Mouse (Mus musculus) MEL (cell line): Measurements from ENCODE around the gene Pitpnc1. TPM values are rescaled to one million over a fixed set of nuclear protein-coding genes. Genes with fewer than 3 reads are reported as not detected.
A peak's percentile ranks its signal among the peaks of the same experiment; 100 is the strongest.

ENCODE experiments used
- DNase-seq: peaks from one replicate; pipeline ENCODE4 v3.0.0; 2011; ENCODE audit warnings: low read depth, low spot score
- H3K27ac ChIP-seq: 2 replicates; pipeline ENCODE4 v1.5.1; 2012; ENCODE audit warnings: low read depth, mild to moderate bottlenecking, control low read depth, low read length, moderate library complexity; ENCODE audit not compliant: control insufficient read depth
- H3K27me3 ChIP-seq, 2 experiments: fragments of 150-350 bp in 1 of 2; sonication (generic) in 1 of 2; 2 replicates each; pipeline ENCODE4 v1.6.1; 2012; ENCODE audit warnings: low read length in 2 of 2, mild to moderate bottlenecking in 2 of 2, improper control_type of control experiment in 1 of 2, moderate library complexity in 1 of 2; ENCODE audit not compliant: insufficient read depth in 2 of 2, control insufficient read depth in 1 of 2
- H3K36me3 ChIP-seq, 2 experiments: 2 replicates each; pipeline ENCODE4 v1.6.1; 2012 to 2014; ENCODE audit warnings: low read length in 2 of 2, improper control_type of control experiment in 1 of 2, inconsistent platforms in 1 of 2, mild to moderate bottlenecking in 1 of 2; ENCODE audit not compliant: insufficient read depth in 2 of 2, control insufficient read depth in 1 of 2
- H3K4me1 ChIP-seq, 2 experiments: fragments of 150-350 bp in 1 of 2; sonication (generic) in 1 of 2; 2 replicates each; pipeline ENCODE4 v1.6.1; 2012; ENCODE audit warnings: low read length in 2 of 2, improper control_type of control experiment in 1 of 2, mild to moderate bottlenecking in 1 of 2; ENCODE audit not compliant: insufficient read depth in 2 of 2, control insufficient read depth in 1 of 2
- H3K4me3 ChIP-seq, 2 experiments: fragments of 150-350 bp in 1 of 2; sonication (generic) in 1 of 2; 2 replicates each; pipeline ENCODE4 v1.5.1; 2012; ENCODE audit warnings: low read depth in 2 of 2, low read length in 2 of 2, mild to moderate bottlenecking in 2 of 2, moderate library complexity in 2 of 2, control low read depth in 1 of 2, improper control_type of control experiment in 1 of 2; ENCODE audit not compliant: control insufficient read depth in 1 of 2, insufficient read depth in 1 of 2
- H3K79me2 ChIP-seq: 2 replicates; pipeline ENCODE4 v1.6.1; 2012; ENCODE audit warnings: mild to moderate bottlenecking, low read length, moderate library complexity; ENCODE audit not compliant: control insufficient read depth, poor library complexity, insufficient read depth
- H3K9ac ChIP-seq: 2 replicates; pipeline ENCODE4 v1.6.1; 2012; ENCODE audit warnings: low read depth, mild to moderate bottlenecking, control low read depth, low read length, moderate library complexity; ENCODE audit not compliant: control insufficient read depth, poor library complexity, severe bottlenecking
- H3K9me3 ChIP-seq: fragments of 150-350 bp; sonication (generic); replicated peaks from 2 replicates; pipeline ENCODE4 v1.6.1; 2012; ENCODE audit warnings: mild to moderate bottlenecking, low read length, improper control_type of control experiment, moderate library complexity; ENCODE audit not compliant: insufficient read depth
- BHLHE40 ChIP-seq: IDR thresholded peaks from 2 replicates; pipeline ENCODE4 v1.6.1; 2012; ENCODE audit warnings: low read depth, mild to moderate bottlenecking, inconsistent platforms, low read length, improper control_type of control experiment, borderline replicate concordance
- CHD1 ChIP-seq: IDR thresholded peaks from 2 replicates; pipeline ENCODE4 v1.6.1; 2012; ENCODE audit warnings: low read depth, mild to moderate bottlenecking, inconsistent platforms, low read length, improper control_type of control experiment
- CHD2 ChIP-seq: IDR thresholded peaks from 2 replicates; pipeline ENCODE4 v1.6.1; 2011; ENCODE audit warnings: low read length, improper control_type of control experiment
- CTCF ChIP-seq, 3 experiments: IDR thresholded peaks in 2 of 3; conservative IDR thresholded peaks in 1 of 3; 2 replicates each; pipeline ENCODE4 v1.5.1; 2011 to 2012; ENCODE audit warnings: low read length in 3 of 3, low read depth in 2 of 3, mild to moderate bottlenecking in 2 of 3, improper control_type of control experiment in 1 of 3, inconsistent platforms in 1 of 3, mixed read lengths in 1 of 3, moderate library complexity in 1 of 3; ENCODE audit not compliant: control insufficient read depth in 1 of 3, insufficient read depth in 1 of 3, poor library complexity in 1 of 3, severe bottlenecking in 1 of 3
- ELF1 ChIP-seq: IDR thresholded peaks from 2 replicates; pipeline ENCODE4 v1.6.1; 2014; ENCODE audit warnings: low read depth, mild to moderate bottlenecking, inconsistent platforms, low read length, improper control_type of control experiment, moderate library complexity
- EP300 ChIP-seq, 2 experiments: IDR thresholded peaks; 2 replicates each; pipeline ENCODE4 v1.6.1; 2011; ENCODE audit warnings: improper control_type of control experiment in 2 of 2, low read length in 2 of 2, low read depth in 1 of 2, mild to moderate bottlenecking in 1 of 2
- GATA1 ChIP-seq: IDR thresholded peaks from 2 replicates; pipeline ENCODE4 v1.6.1; 2011; ENCODE audit warnings: low read depth, low read length, improper control_type of control experiment
- HCFC1 ChIP-seq: IDR thresholded peaks from 2 replicates; pipeline ENCODE4 v1.6.1; 2012; ENCODE audit warnings: low read depth, mild to moderate bottlenecking, inconsistent platforms, low read length, improper control_type of control experiment, moderate library complexity
- JUND ChIP-seq: IDR thresholded peaks from 2 replicates; pipeline ENCODE4 v1.6.1; 2011; ENCODE audit warnings: low read depth, mild to moderate bottlenecking, improper control_type of control experiment, low read length
- MAX ChIP-seq: IDR thresholded peaks from 2 replicates; pipeline ENCODE4 v1.6.1; 2011; ENCODE audit warnings: low read length, improper control_type of control experiment
- MAZ ChIP-seq: IDR thresholded peaks from 2 replicates; pipeline ENCODE4 v1.6.1; 2012; ENCODE audit warnings: low read depth, mild to moderate bottlenecking, inconsistent platforms, low read length, improper control_type of control experiment
- MEF2A ChIP-seq: IDR thresholded peaks from 2 replicates; pipeline ENCODE4 v1.6.1; 2014; ENCODE audit warnings: low read depth, mild to moderate bottlenecking, inconsistent platforms, low read length, improper control_type of control experiment; ENCODE audit not compliant: poor library complexity, insufficient replicate concordance, severe bottlenecking; ENCODE audit errors: extremely low read depth
- MYB ChIP-seq: IDR thresholded peaks from 2 replicates; pipeline ENCODE4 v1.6.1; 2011; ENCODE audit warnings: mild to moderate bottlenecking, low read depth, low read length, improper control_type of control experiment
- MYC ChIP-seq: IDR thresholded peaks from 2 replicates; pipeline ENCODE4 v1.6.1; 2011; ENCODE audit warnings: low read depth, mild to moderate bottlenecking, low read length, improper control_type of control experiment, moderate library complexity
- NRF1 ChIP-seq: IDR thresholded peaks from 2 replicates; pipeline ENCODE4 v1.6.1; 2014; ENCODE audit warnings: low read depth, mild to moderate bottlenecking, inconsistent platforms, low read length, improper control_type of control experiment, moderate library complexity; ENCODE audit not compliant: poor library complexity, insufficient read depth, severe bottlenecking
- RCOR1 ChIP-seq: IDR thresholded peaks from 2 replicates; pipeline ENCODE4 v1.6.1; 2012; ENCODE audit warnings: low read depth, mild to moderate bottlenecking, inconsistent platforms, low read length, improper control_type of control experiment
- SMC3 ChIP-seq: IDR thresholded peaks from 2 replicates; pipeline ENCODE4 v1.6.1; 2011; ENCODE audit warnings: low read depth, low read length, improper control_type of control experiment
- TCF12 ChIP-seq: IDR thresholded peaks from 2 replicates; pipeline ENCODE4 v1.6.1; 2014; ENCODE audit warnings: low read depth, mild to moderate bottlenecking, inconsistent platforms, low read length, improper control_type of control experiment, moderate library complexity
- USF1 ChIP-seq: IDR thresholded peaks from 2 replicates; pipeline ENCODE4 v1.6.1; 2014; ENCODE audit warnings: low read depth, mild to moderate bottlenecking, inconsistent platforms, low read length, improper control_type of control experiment, moderate library complexity
- USF2 ChIP-seq, 2 experiments: IDR thresholded peaks; 2 replicates each; pipeline ENCODE4 v1.6.1; 2011 to 2012; ENCODE audit warnings: improper control_type of control experiment in 2 of 2, low read length in 2 of 2, borderline replicate concordance in 1 of 2, inconsistent platforms in 1 of 2, low read depth in 1 of 2, mild to moderate bottlenecking in 1 of 2; ENCODE audit not compliant: insufficient read depth in 1 of 2
- ZKSCAN1 ChIP-seq: IDR thresholded peaks from 2 replicates; pipeline ENCODE4 v1.6.1; 2012; ENCODE audit warnings: low read depth, mild to moderate bottlenecking, inconsistent platforms, low read length, improper control_type of control experiment, moderate library complexity
- ZMIZ1 ChIP-seq: IDR thresholded peaks from 2 replicates; pipeline ENCODE4 v1.6.1; 2012; ENCODE audit warnings: low read depth, mild to moderate bottlenecking, inconsistent platforms, low read length, improper control_type of control experiment, moderate library complexity
- ZNF384 ChIP-seq: IDR thresholded peaks from 2 replicates; pipeline ENCODE4 v1.6.1; 2012; ENCODE audit warnings: low read depth, mild to moderate bottlenecking, inconsistent platforms, low read length, improper control_type of control experiment
- polyA plus RNA-seq, 2 experiments: library from polyadenylated mRNA; stranded (reverse) in 1 of 2; unstranded in 1 of 2; fragments of >175 nt in 1 of 2; fragments of >200 nt in 1 of 2; gene quantifications; 2 replicates each; pipeline versions ENCODE4 v1.2.1 to v1.2.4; 2012; ENCODE audit warnings: low replicate concordance in 2 of 2, low read depth in 1 of 2; ENCODE audit not compliant: insufficient read length in 2 of 2, insufficient read depth in 1 of 2, missing spikeins in 1 of 2
- total RNA-seq: library from RNA; depleted of rRNA; stranded (reverse); fragments of 300-350 nt; gene quantifications from 2 replicates; pipeline ENCODE4 v1.2.3, GENCODE M21; 2012

Gene Pitpnc1
- total and polyA plus RNA-seq, 3 experiments: 19.3 to 25.3 TPM; not detected in 1

DNA sequence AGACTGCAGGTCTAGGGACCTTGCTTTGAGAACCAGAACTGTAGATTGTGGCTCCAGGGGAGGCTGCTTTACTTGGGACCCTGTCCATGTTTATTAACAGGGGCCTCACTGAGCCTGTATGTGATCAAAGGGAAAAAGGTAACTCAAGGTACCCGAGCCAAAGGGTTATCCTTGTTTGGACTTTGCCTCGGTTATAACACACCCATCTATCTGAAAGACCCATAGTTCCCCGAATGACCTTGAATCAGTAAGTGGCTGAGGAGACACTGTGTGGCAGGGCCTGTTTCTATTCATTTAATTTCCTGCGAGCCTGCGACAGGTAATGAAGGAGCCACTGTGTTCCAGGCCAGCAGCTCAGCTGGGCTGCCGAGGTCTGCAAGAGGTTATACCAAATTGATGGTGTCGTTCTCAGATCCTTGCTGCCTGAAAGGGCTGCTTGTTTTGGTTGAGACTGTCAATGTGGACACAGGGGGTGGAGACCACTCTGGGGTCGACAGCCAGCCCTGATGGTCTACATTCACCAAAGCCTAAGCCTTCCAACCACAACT is 246.8 kb downstream of the Pitpnc1 start:
- Histone ChIP-seq H3K9ac (no peak overlapping the region), H3K79me2 (no peaks in the 10 kb centered on the region), H3K27ac (no peak overlapping the region), H3K27me3 (no peaks in the 10 kb centered on the region), H3K4me3 (no peak overlapping the region), H3K36me3 (peaks cover 0 to 4% of the 10 kb centered on the region in 2 experiments; a peak in 2 of 4 replicates), H3K4me1 (no peaks in the 10 kb centered on the region), H3K9me3 (no peaks in the 10 kb centered on the region)
- DNase-seq: no peak
- no peak for TF ChIP-seq HCFC1
- no peak for TF ChIP-seq ELF1
- TF ChIP-seq RCOR1: no peak
- no peak for TF ChIP-seq GATA1
- TF ChIP-seq CHD2: no peak

DNA sequence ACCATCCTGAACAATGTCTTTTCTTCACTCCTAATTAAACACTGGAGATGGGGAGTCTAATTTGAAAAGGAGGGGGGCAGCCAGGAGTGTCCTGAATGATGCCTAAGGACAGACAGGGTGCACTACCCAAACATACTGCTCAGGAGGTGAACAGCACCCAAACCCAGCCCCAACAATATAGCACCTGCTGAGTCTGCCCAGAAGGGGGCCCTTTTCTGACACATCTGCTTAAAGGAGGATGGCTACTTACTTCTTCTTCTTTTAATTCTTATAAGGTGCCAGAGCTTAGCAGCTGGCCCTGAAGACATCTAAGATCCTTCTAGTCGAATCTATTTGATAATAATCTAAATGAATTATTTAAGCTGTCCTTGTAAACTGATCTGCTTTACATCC is 247.3 kb downstream of the Pitpnc1 start:
- no peak overlapping the region for H3K9ac ChIP-seq
- no peak overlapping the region for H3K27ac ChIP-seq
- DNase-seq: no peak
- TF ChIP-seq MAZ (no peak), CTCF (IDR thresholded peaks at IDR 0.05 in 2 of 3, conservative IDR thresholded peaks at IDR 0.05 in 1 of 3; ENCODE audit: control insufficient read depth in 1 of 3, insufficient read depth in 1 of 3, low read depth in 2 of 3, low read length in 3 of 3, poor library complexity in 1 of 3, severe bottlenecking in 1 of 3) (peak in 2 of 3 experiments; percentile 3 to 30; a peak in 2 of 6 replicates), SMC3 (peak; percentile 23; the same call in 1 of the 2 replicates)
- no peaks in the 10 kb centered on the region for H3K27me3 ChIP-seq
- no peaks in the 10 kb centered on the region for H3K4me1 ChIP-seq
- H3K4me3 ChIP-seq: no peak overlapping the region
- peaks cover 0 to 4% of the 10 kb centered on the region in 2 experiments; a peak in 2 of 4 replicates for H3K36me3 ChIP-seq
- no peaks in the 10 kb centered on the region for H3K79me2 ChIP-seq
- H3K9me3 ChIP-seq: no peaks in the 10 kb centered on the region

- Histone ChIP-seq H3K79me2 (no peaks in the 10 kb centered on the region), H3K9me3 (no peaks in the 10 kb centered on the region), H3K27ac (no peak overlapping the region), H3K36me3 (peaks cover 0 to 2% of the 10 kb centered on the region in 2 experiments; a peak in 2 of 4 replicates), H3K4me3 (no peak overlapping the region), H3K4me1 (no peaks in the 10 kb centered on the region), H3K27me3 (no peaks in the 10 kb centered on the region), H3K9ac (no peak overlapping the region)
- TF ChIP-seq CHD1 (no peak), USF1 (no peak), ZNF384 (no peak), USF2 (IDR thresholded peaks at IDR 0.05; ENCODE audit: borderline replicate concordance in 1 of 2, insufficient read depth in 1 of 2, low read depth in 1 of 2, low read length in 2 of 2) (no peak), MYC (no peak), CTCF (IDR thresholded peaks at IDR 0.05 in 2 of 3, conservative IDR thresholded peaks at IDR 0.05 in 1 of 3; ENCODE audit: control insufficient read depth in 1 of 3, insufficient read depth in 1 of 3, low read depth in 2 of 3, low read length in 3 of 3, poor library complexity in 1 of 3, severe bottlenecking in 1 of 3) (no peak), CHD2 (no peak), MAZ (no peak), MAX (no peak), BHLHE40 (no peak), MYB (no peak), MEF2A (no peak), JUND (no peak), ZMIZ1 (no peak), NRF1 (no peak), EP300 (IDR thresholded peaks at IDR 0.05; ENCODE audit: low read depth in 1 of 2, low read length in 2 of 2) (no peak), ZKSCAN1 (no peak), TCF12 (no peak)
- no peak for DNase-seq
Observed at GRCm38 (mm10) chr11:107222531-107223168, 247.8 kb downstream of the Pitpnc1 start.
